Mouse (Mus musculus): ENCODE data around the gene Rbbp6.

Rbbp6 gene

DNA sequence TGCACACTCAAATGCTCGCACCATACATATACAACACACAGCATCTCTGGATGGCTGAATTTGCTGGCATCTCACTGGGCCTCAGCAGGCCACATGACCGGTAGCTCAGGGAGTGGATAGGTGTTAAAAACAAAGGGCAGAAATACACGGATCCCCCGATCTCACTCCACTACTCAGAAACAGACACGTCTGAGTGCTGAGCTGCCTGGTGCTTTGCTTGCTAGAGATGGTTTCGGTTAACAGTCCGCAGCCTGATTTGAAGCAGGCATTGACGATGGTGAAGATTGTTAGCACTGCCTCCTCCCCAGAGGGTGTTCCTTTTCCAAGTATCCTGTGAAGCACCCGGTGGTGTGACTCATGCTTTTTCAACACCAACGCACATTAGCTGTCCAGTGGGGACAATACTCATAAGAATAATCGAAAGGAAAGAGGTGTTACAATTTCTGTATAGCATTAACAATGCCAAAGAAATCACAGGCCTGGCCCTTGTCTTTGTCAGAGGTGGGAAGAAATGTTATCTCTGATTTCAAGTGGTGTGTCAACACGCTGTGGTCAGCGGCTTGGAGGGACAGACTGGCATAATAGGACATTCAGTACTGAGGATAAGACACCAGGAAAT lies 81.1 kb downstream of the Rbbp6 start:
- peak; percentile 65 for DNase-seq (ENCODE audit: inconsistent ontology term)

Data from Muller cell, postnatal 12 days (primary cell).